Mouse (Mus musculus) gastrocnemius, postnatal 14 days (tissue): ENCODE data around the gene Pex10. TPM values are rescaled to one million over a fixed set of nuclear protein-coding genes. Genes with fewer than 3 reads are reported as not detected.

Experiments used
- DNase-seq: peaks from one replicate; pipeline ENCODE4 v3.0.0; 2021; ENCODE audit warnings: mixed read lengths
- intact Hi-C: fragments of 180-260 bp; cut with DNase I; formaldehyde crosslinking; loops from one replicate; pipeline ENCODE4 v1.15.1; 2025; ENCODE audit warnings: low total_unique reads
- total RNA-seq, 2 experiments: library from RNA; stranded (reverse); gene quantifications; 2 replicates each; pipeline ENCODE4 v1.2.3; 2021

The Pex10 gene
- total RNA-seq, 2 experiments from 2014 or later = 10.7 to 11.3 TPM

DNA sequence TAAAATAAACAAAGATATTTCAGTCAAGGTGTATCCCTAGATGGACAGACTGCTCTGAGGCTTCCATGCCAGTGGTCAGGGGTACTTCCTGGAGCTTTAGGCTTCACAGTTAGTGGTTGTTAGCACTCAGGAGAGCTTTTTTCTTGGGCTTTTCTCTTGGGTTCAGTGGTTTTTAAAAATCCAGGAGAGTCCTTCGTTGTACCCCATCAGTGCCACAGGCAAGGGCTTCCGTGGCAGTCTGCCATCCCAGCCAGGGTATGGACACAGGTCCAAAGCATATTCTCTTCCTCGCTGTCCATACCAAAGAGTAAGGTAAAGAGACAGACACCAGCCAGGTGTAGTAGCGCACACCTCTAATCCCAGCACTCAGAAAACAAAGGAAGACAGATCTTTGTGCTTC, 23.3 kb downstream of the Pex10 start:
- intact Hi-C loops = no loop called here

DNA sequence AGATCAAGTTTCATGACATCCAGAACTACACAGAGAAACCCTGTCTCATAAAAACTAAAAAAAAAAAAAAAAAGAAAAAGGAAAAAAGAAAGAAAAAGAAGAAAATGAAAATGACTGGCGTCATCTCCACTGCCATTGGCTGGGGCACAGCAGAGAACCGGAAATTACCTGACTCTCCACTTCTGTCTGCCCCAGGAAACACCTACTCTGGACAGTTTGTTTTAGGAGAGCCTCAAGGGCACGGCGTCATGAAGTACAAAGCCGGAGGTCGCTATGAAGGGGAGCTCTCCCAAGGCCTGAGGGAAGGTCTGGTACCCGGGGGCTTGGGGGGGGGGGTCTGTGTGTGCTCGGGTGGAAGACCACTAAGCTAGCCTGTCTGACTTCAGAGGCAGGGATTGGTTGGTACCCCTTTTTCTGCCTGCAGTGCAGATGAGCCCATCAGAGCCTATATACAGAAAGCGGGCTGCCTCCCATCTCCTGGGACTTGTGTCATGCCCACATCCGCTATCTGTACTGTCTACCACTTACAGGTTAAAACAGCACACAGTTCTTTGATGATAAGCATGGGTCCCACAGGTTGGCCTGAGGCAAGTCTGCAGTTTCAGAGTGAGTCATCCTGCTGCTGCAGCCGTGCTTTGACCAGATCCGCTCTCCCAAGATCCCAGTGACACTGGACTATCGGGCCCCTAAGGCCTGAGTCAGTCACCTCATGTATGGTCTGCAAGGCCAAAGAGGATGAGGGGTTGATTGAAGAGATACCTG, 24.1 kb downstream of the Pex10 start:
- intact Hi-C loops = no loop called here
- DNase-seq = no peak

More for the DNA sequence above, 23.3 kb downstream of the Pex10 start:
- DNase-seq = no peak

GRCm38 (mm10) chr4:155092718-155093430, 26.1 kb downstream of the Pex10 start:
- no peak for DNase-seq
- intact Hi-C loops = no loop called here

GRCm38 (mm10) chr4:155093431-155094149, 26.8 kb downstream of the Pex10 start:
- intact Hi-C loops = no loop called here
- no peak for DNase-seq

- intact Hi-C loops = no loop called here
- DNase-seq = peak; percentile 44
Measured at GRCm38 (mm10) chr4:155094565-155094964, 27.7 kb downstream of the Pex10 start.

GRCm38 (mm10) chr4:155095238-155095900, 28.6 kb downstream of the Pex10 start:
- intact Hi-C loops = loop anchor here (5.0 kb wide), 2 partner anchors 37 to 212 kb away; no protein-coding TSS in a partner anchor
- peak; percentile 90 for DNase-seq

DNA sequence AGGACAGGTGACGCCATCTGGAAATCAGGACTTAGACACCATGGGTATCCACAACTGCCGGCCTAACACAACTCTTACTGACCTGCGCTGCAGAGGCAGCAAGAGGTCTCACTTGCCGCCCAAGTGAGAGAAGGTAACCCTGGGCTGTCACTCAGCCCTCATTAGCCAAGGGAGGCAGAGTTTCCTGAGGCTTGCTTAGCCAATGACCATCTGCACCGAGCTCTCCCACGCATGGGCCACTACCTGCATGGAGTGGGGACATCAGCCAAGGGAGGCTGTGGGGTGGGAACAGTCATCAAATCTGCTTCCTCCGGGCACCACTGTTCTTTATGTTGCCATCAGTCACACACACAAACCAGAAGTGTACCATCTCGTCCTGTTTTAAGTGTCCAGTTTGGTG, 29.2 kb downstream of the Pex10 start:
- DNase-seq = no peak
- intact Hi-C loops = loop anchor here (2.0 to 5.0 kb wide), 3 partner anchors 36 to 211 kb away; partner anchors contain the start of gene Faap20

GRCm38 (mm10) chr4:155097452-155097851, 30.6 kb downstream of the Pex10 start:
- DNase-seq = no peak
- intact Hi-C loops = loop anchor here (2.0 to 5.0 kb wide), 3 partner anchors 35 to 210 kb away; partner anchors contain the start of gene Faap20

DNA sequence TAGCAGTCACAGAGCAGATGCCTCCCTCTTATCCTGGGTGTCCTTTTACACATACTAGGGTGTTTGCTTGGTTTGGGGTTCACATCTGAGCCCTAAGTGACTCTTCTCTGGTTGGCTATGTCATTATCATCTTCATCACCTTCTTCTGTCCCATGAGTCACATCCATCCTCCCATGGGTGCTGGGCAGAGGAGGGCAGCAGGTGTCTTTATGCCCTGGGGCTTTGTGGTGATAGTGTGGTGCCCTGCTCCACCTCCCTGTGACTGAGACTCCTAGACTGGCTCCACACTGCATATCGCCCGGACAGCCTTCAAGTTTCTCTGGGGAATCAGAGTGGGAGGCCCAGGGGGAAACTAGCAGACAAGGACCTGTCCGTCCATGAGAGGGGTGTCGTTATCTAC, 31.8 kb downstream of the Pex10 start:
- intact Hi-C loops = loop anchor here (5.0 kb wide), 2 partner anchors 34 to 209 kb away; no protein-coding TSS in a partner anchor
- no peak for DNase-seq

DNA sequence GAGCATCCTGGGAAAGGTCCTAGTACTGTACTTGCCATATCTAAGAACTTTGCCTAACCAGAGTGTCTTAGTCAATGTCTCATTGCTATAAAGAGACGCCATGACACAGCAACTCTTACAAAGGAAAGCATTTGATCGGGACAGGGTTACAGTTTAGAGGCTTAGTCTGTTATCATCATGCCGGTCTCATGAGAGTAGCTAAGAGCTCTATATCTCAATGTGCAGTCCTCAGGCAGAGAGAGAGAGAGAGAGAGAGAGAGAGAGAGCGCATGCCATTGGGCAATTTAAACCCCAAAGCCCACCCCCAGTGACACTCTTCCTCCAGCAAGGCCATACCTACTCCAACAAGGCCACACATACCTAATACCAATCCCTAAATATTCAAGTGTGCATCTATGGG, 41.1 kb downstream of the Pex10 start:
- intact Hi-C loops = no loop called here
- no peak for DNase-seq

- DNase-seq = no peak
- intact Hi-C loops = no loop called here
Measured at GRCm38 (mm10) chr4:155109471-155109870, 42.7 kb downstream of the Pex10 start.

- peak; percentile 41 for DNase-seq
- intact Hi-C loops = no loop called here
Measured at GRCm38 (mm10) chr4:155113766-155114410, 47.1 kb downstream of the Pex10 start.

DNA sequence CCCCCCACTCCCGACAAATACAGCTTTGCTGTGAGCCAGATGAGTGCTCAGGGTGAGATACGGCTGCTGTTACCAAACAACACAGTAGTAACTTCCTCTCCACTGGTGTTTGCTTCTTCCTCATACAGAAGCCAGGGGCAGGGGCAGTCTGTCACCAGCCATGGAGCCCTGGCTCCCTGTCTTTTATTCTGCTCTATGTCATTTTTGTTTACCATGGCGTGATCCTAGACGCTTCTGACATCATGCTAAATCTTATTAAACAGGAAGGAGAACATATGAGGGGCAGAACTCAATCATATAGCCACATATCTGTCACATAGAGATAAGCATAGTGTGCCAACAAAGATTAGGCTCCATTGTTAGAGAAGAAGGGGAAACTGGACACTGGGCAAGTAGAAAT, 49.8 kb downstream of the Pex10 start:
- intact Hi-C loops = no loop called here
- DNase-seq = no peak

DNA sequence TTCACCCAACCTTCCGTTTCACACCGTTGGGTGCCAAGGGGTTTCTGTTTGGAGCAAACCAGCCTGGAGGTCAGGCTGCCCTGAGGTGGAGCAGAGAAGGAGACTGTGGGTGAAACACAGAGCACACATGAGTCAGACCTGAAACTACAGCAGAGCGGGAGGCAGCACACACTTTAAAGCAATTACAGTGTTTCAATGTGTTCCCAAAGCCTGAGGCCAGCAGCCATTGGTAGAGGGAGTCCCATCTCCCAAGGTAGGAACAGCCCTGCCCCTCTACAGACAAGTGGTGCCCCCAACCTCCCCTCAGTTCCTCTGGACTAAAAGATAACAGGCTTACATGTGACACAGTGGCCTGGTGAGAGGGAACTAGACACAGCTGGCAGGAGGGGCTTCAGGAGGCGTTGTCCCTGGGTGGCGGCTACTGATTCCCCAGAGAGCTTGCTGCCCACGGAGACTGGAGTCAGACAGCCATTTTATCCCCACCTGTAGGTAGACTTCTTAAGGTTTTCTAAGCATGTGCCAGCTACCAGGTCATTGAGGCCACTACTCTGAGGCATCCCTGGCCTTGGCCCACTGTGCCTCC, 50.7 kb downstream of the Pex10 start:
- no peak for DNase-seq
- intact Hi-C loops = no loop called here

DNA sequence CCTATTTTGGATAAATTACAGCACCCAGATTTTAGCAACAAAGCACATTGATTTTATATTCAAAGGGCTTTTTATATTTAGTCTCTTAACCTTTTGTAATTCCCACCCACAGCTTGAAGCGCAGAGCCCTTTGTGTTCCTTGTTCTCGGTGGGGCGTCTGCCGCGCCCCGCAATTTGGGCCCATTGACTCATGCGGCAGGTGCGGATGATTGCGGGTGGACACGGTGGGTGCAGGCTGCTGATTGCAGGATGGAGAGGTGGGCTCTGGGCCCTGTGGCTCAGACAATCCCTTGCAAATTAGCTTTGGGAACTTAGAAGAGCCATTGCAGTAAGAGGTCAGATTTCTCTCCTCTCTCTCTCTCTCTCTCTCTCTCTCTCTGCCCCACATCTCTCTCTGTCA, 51.5 kb downstream of the Pex10 start:
- intact Hi-C loops = no loop called here
- no peak for DNase-seq

- intact Hi-C loops = loop anchor here (10.0 kb wide), 1 partner anchor 125 kb away; the partner anchor contains the start of gene Faap20
- DNase-seq = no peak
Measured at GRCm38 (mm10) chr4:155120038-155120437, 53.2 kb downstream of the Pex10 start.

GRCm38 (mm10) chr4:155120583-155120982, 53.8 kb downstream of the Pex10 start:
- DNase-seq = no peak
- intact Hi-C loops = loop anchor here (10.0 kb wide), 1 partner anchor 124 kb away; the partner anchor contains the start of gene Faap20

- no peak for DNase-seq
- intact Hi-C loops = loop anchor here (10.0 kb wide), 1 partner anchor 124 kb away; the partner anchor contains the start of gene Faap20
Measured at GRCm38 (mm10) chr4:155121222-155121621, 54.4 kb downstream of the Pex10 start.
